Mouse (Mus musculus) left cerebral cortex, adult 18-20 months (tissue): Measurements from ENCODE around the gene Rbms3. TPM values are rescaled to one million over a fixed set of nuclear protein-coding genes. Genes with fewer than 3 reads are reported as not detected.

Source experiments
- DNase-seq, 2 experiments: peaks; one replicate each; pipeline ENCODE4 v3.0.0; 2021 to 2022; ENCODE audit warnings: low spot score in 2 of 2, mixed read lengths in 1 of 2
- total RNA-seq, 2 experiments: library from RNA; stranded (reverse); gene quantifications; 2 replicates each; pipeline ENCODE4 v1.2.3; 2021

Gene Rbms3
- total RNA-seq, 2 experiments from 2014 or later, result 11.6 to 12.9 TPM

- no peak for DNase-seq
Measured at GRCm38 (mm10) chr9:116912493-116912847, 717.2 kb downstream of the Rbms3 start.

GRCm38 (mm10) chr9:116911781-116912492 is 717.8 kb downstream of the Rbms3 start:
- no peak for DNase-seq

- no peak for DNase-seq
Measured at GRCm38 (mm10) chr9:116909511-116909910, 720.2 kb downstream of the Rbms3 start.

- no peak for DNase-seq
Measured at GRCm38 (mm10) chr9:116906955-116907354, 722.8 kb downstream of the Rbms3 start.

- no peak for DNase-seq
Measured at GRCm38 (mm10) chr9:116905646-116906045, 724.1 kb downstream of the Rbms3 start.

- DNase-seq, result no peak
Measured at GRCm38 (mm10) chr9:116903304-116903993, 726.3 kb downstream of the Rbms3 start.

- no peak for DNase-seq
Measured at GRCm38 (mm10) chr9:116899403-116899802, 730.3 kb downstream of the Rbms3 start.

GRCm38 (mm10) chr9:116886973-116887680 is 742.6 kb downstream of the Rbms3 start:
- DNase-seq, result no peak

- no peak for DNase-seq
Measured at GRCm38 (mm10) chr9:116885617-116886016, 744.1 kb downstream of the Rbms3 start.

GRCm38 (mm10) chr9:116880503-116880902 is 749.2 kb downstream of the Rbms3 start:
- no peak for DNase-seq

- no peak for DNase-seq
Measured at GRCm38 (mm10) chr9:116879600-116880457, 749.9 kb downstream of the Rbms3 start.

- DNase-seq, result no peak
Measured at GRCm38 (mm10) chr9:116876786-116877185, 752.9 kb downstream of the Rbms3 start.

- DNase-seq, result no peak
Measured at GRCm38 (mm10) chr9:116873976-116874320, 755.8 kb downstream of the Rbms3 start.

GRCm38 (mm10) chr9:116873033-116873975 is 756.4 kb downstream of the Rbms3 start:
- peak; percentile 3 to 30 for DNase-seq

GRCm38 (mm10) chr9:116872346-116872745 is 757.4 kb downstream of the Rbms3 start:
- no peak for DNase-seq

- no peak for DNase-seq
Measured at GRCm38 (mm10) chr9:116871576-116871975, 758.1 kb downstream of the Rbms3 start.

- no peak for DNase-seq
Measured at GRCm38 (mm10) chr9:116866060-116866459, 763.7 kb downstream of the Rbms3 start.

GRCm38 (mm10) chr9:116863626-116864025 is 766.1 kb downstream of the Rbms3 start:
- no peak for DNase-seq

- no peak for DNase-seq
Measured at GRCm38 (mm10) chr9:116862341-116862740, 767.4 kb downstream of the Rbms3 start.
